Mouse (Mus musculus) limb, embryonic 14.5 days (tissue): ENCODE data around the gene Gm21117. TPM values are rescaled to one million over a fixed set of nuclear protein-coding genes. Genes with fewer than 3 reads are reported as not detected.
"Not testable (repeated sequence)": the region's sequence is repeated elsewhere in the genome, so short reads cannot be mapped to it uniquely, and the experiment has no call there.

Source experiments
- ATAC-seq: fragments of 200-750 bp; cut with Nextera tagmentation; 2 replicates; pipeline ENCODE4 v1.8.0; 2017; ENCODE audit warnings: low read depth, moderate number of reproducible peaks, moderate TSS enrichment; ENCODE audit not compliant: low FRiP score
- DNase-seq: peaks from one replicate; pipeline ENCODE4 v3.0.0-alpha.2; 2015; ENCODE audit warnings: low spot score
- H3K27ac ChIP-seq: fragments of 300-500 bp; sonication (generic); replicated peaks from 2 replicates; pipeline ENCODE4 v1.5.1; 2014; ENCODE audit warnings: low read depth, mild to moderate bottlenecking, low read length, moderate library complexity, mixed read lengths
- H3K27me3 ChIP-seq: fragments of 300-500 bp; sonication (generic); 2 replicates; pipeline ENCODE4 v1.6.1; 2014; ENCODE audit warnings: low read length, mixed read lengths; ENCODE audit not compliant: control insufficient read depth, insufficient read depth
- H3K36me3 ChIP-seq: fragments of 300-500 bp; sonication (generic); 2 replicates; pipeline ENCODE4 v1.6.1; 2014; ENCODE audit warnings: mild to moderate bottlenecking, low read length, moderate library complexity, mixed read lengths; ENCODE audit not compliant: control insufficient read depth, insufficient read depth
- H3K4me1 ChIP-seq: fragments of 300-500 bp; sonication (generic); 2 replicates; pipeline ENCODE4 v1.6.1; 2014; ENCODE audit warnings: antibody characterized with exemption, low read length, mixed read lengths; ENCODE audit not compliant: control insufficient read depth, insufficient read depth
- H3K4me2 ChIP-seq: fragments of 300-500 bp; sonication (generic); replicated peaks from 2 replicates; pipeline ENCODE4 v1.6.1; 2014; ENCODE audit warnings: low read depth, mild to moderate bottlenecking, low read length, moderate library complexity; ENCODE audit not compliant: severe bottlenecking
- H3K4me3 ChIP-seq: fragments of 300-500 bp; sonication (generic); replicated peaks from 2 replicates; pipeline ENCODE4 v1.5.1; 2014; ENCODE audit warnings: low read length
- H3K9ac ChIP-seq: fragments of 300-500 bp; sonication (generic); 2 replicates; pipeline ENCODE4 v1.6.1; 2014; ENCODE audit warnings: mild to moderate bottlenecking, low read depth, low read length, moderate library complexity; ENCODE audit not compliant: severe bottlenecking
- H3K9me3 ChIP-seq: fragments of 300-500 bp; sonication (generic); 2 replicates; pipeline ENCODE4 v1.6.1; 2016; ENCODE audit warnings: low read length; ENCODE audit not compliant: control insufficient read depth
- WGBS: fragments of 180-500 bp; shearing (Covaris S2); extraction: QIAGEN DNeasy Blood & Tissue Kit; methylation state at CpG from one replicate; pipeline ENCODE4 v1.1.7; 2014; 5-methylcytosine and 5-hydroxymethylcytosine counted together
- polyA plus RNA-seq, 2 experiments: library from polyadenylated mRNA; depleted of rRNA in 1 of 2; stranded (reverse) in 1 of 2; unstranded in 1 of 2; fragments of >200 nt; fragmentation: Nextera tagmentation in 1 of 2; extraction: Ambion mirVana in 1 of 2; gene quantifications; 2 replicates each; pipeline versions ENCODE4 v1.2.1 to v1.2.3; 2012 to 2014

The Gm21117 gene
- polyA plus RNA-seq (2012; rRNA removed) (not detected in 2 replicates), polyA plus RNA-seq (2014; fragmentation: Nextera tagmentation; extraction: Ambion mirVana) (not detected in 2 replicates)

DNA sequence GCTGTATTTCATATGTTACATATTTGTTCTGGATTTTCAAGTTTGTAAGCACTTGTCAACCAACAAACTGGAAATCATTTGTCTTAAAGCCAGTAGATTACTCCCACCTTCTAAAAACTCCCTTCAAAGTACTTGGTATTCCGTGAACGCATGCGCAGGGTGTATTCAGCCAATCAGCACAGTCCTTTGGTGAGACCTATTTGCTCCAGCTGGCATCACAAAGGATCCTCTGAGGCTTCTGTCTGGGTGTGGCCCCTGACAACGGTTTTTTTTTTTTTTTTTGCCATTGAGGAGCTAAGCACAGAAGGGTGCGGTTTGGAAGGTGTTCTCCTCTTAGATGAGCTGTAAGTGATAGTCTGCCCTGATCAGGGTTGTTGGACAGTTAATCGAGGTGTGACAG, at the start of gene Gm21117:
Gene Gm21117, plus strand, starts transcription at position 301 of the 400 bp plus-strand sequence.
- H3K4me2 ChIP-seq, H3K9ac ChIP-seq, H3K27me3 ChIP-seq, ATAC-seq, H3K9me3 ChIP-seq, H3K36me3 ChIP-seq, H3K4me3 ChIP-seq, H3K27ac ChIP-seq, DNase-seq, H3K4me1 ChIP-seq: not testable (repeated sequence)
- no CpG with 5 or more reads among the region's 6 CpGs for WGBS
